Mouse (Mus musculus): Measurements from ENCODE around the gene Hnf1b.

- no peak for TF ChIP-seq CTCF (IDR thresholded peaks at IDR 0.05; ENCODE audit: low read depth)
- TF ChIP-seq EP300 (optimal IDR thresholded peaks at IDR 0.05): no peak
Measured at GRCm38 (mm10) chr11:83913824-83914311, 64.0 kb downstream of the Hnf1b start.

Data from stomach, postnatal 0 days (tissue).